Mouse (Mus musculus) midbrain, embryonic 14.5 days (tissue): Measurements from ENCODE around the gene Dcaf12l2. TPM values are rescaled to one million over a fixed set of nuclear protein-coding genes. Genes with fewer than 3 reads are reported as not detected.

Experiments used
- ATAC-seq: fragments of 200-750 bp; cut with Nextera tagmentation; 2 replicates; pipeline ENCODE4 v1.8.0; 2017; ENCODE audit warnings: moderate number of reproducible peaks, moderate library complexity; ENCODE audit not compliant: low FRiP score, low TSS enrichment
- DNase-seq: peaks from one replicate; pipeline ENCODE4 v3.0.0-alpha.2; 2015
- H3K27ac ChIP-seq: fragments of 300-500 bp; sonication (generic); replicated peaks from 2 replicates; pipeline ENCODE4 v1.5.1; 2014; ENCODE audit warnings: mild to moderate bottlenecking, low read depth, low read length, moderate library complexity
- H3K27me3 ChIP-seq: fragments of 300-500 bp; sonication (generic); 2 replicates; pipeline ENCODE4 v1.6.1; 2014; ENCODE audit warnings: low read length, control low read depth, mixed read lengths; ENCODE audit not compliant: control insufficient read depth, insufficient read depth
- H3K36me3 ChIP-seq: fragments of 300-500 bp; sonication (generic); 2 replicates; pipeline ENCODE4 v1.6.1; 2014; ENCODE audit warnings: low read length, control low read depth; ENCODE audit not compliant: control insufficient read depth, insufficient read depth
- H3K4me1 ChIP-seq: fragments of 300-500 bp; sonication (generic); 2 replicates; pipeline ENCODE4 v1.6.1; 2014; ENCODE audit warnings: mild to moderate bottlenecking, antibody characterized with exemption, low read length, control low read depth; ENCODE audit not compliant: control insufficient read depth, insufficient read depth
- H3K4me2 ChIP-seq: fragments of 300-500 bp; sonication (generic); 2 replicates; pipeline ENCODE4 v1.6.1; 2014; ENCODE audit warnings: mild to moderate bottlenecking, low read length, moderate library complexity
- H3K4me3 ChIP-seq: fragments of 300-500 bp; sonication (generic); replicated peaks from 2 replicates; pipeline ENCODE4 v1.5.1; 2014; ENCODE audit warnings: low read depth, low read length
- H3K9ac ChIP-seq: fragments of 300-500 bp; sonication (generic); replicated peaks from 2 replicates; pipeline ENCODE4 v1.6.1; 2014; ENCODE audit warnings: mild to moderate bottlenecking, low read length, moderate library complexity
- H3K9me3 ChIP-seq: fragments of 300-500 bp; sonication (generic); 2 replicates; pipeline ENCODE4 v1.6.1; 2016; ENCODE audit warnings: low read length, control low read depth, mixed read lengths; ENCODE audit not compliant: control insufficient read depth
- WGBS: fragments of 180-500 bp; shearing (Covaris S2); extraction: QIAGEN DNeasy Blood & Tissue Kit; methylation state at CpG from one replicate; pipeline ENCODE4 v1.1.7; 2014; 5-methylcytosine and 5-hydroxymethylcytosine counted together
- polyA plus RNA-seq: library from polyadenylated mRNA; unstranded; fragments of >200 nt; fragmentation: Nextera tagmentation; extraction: Ambion mirVana; gene quantifications from 2 replicates; pipeline ENCODE4 v1.2.1, GENCODE M21; 2014

The Dcaf12l2 gene
- polyA plus RNA-seq: 0.58 and 1.1 TPM in 2 replicates

DNA sequence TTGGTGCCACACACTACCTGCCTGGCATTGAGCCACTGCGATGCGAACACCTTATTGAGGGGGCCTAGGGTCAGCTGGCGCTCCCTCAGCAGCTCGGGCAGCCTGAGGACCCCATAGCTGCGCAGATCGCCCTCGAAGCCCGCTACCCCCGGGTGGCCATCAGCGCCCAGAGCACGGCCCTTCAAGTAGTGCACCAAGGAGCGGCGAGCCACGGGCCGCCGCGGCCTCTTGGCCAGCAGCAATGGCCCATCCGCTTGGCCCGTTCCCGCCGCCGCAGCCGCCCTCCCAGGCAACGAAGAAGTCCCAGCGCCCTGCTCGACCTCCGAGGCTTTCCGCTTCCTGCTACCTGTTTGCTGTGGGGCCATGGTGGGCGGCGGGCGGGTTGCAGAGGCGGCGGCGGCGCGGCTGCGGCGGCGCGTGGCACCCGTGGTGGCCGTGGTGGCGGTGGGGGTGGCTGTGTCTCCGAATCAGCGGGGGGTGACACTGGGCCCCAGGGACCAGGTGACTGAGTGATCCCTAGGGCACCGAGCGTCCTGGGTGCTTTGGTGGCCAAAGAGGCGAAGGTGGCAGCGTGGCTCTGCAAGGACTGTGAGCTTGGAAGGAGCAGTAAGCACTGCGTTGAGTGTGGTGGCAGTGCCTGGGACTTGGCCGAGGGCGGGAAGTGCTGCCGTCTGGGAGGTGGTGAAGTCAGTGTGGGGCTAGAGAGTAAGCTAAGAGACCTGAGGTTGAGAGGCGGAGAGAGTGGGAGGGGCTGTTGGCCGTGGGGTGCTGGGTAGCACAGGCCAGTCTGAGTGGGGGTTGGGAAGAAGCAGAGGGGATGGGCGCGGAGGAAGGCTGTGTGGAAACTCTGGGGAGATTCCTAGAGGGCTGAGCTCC is at the start of gene Dcaf12l2:
TSS of gene Dcaf12l2 (minus strand) at position 697 of the 876 bp plus-strand sequence.
- Histone ChIP-seq H3K36me3 (no peaks in the 10 kb centered on the region), H3K9me3 (no peaks in the 10 kb centered on the region), H3K9ac (peak within 1 kb of the TSS; percentile 62), H3K4me3 (peak within 1 kb of the TSS; percentile 49), H3K27me3 (no peaks in the 10 kb centered on the region), H3K4me2 (peak within 1 kb of the TSS; percentile 67), H3K27ac (no peak within 1 kb of the TSS), H3K4me1 (no peaks in the 10 kb centered on the region)
- ATAC-seq (peak; percentile 80), DNase-seq (peak; percentile 48)
- WGBS: 26% methylated on average over 57 of the region's 57 CpGs

DNA sequence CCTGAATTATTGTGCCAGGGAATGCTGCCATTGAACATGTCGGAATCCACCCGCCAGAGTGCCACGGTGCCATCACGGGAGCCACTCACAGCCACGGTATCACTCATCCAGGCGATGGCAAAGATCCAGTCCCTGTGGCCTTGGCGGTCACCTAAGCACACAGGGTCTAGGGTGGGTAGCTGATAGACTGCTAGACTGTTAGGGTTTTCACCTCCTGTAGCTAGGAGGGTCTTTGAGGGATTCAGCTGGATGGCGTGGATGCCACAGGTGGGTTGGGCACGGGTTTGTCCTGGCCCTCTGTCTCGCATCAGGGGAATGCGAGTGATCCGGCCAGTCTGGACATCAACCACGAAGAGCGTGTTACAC is 879 bp downstream of the Dcaf12l2 start:
- peak overlapping the region; percentile 49 for H3K4me3 ChIP-seq
- H3K4me1 ChIP-seq: no peaks in the 10 kb centered on the region
- no peak overlapping the region for H3K27ac ChIP-seq
- ATAC-seq (peak; percentile 17; the same call in 1 of the 2 replicates), DNase-seq (no peak)
- no peaks in the 10 kb centered on the region for H3K36me3 ChIP-seq
- H3K9me3 ChIP-seq: no peaks in the 10 kb centered on the region
- H3K4me2 ChIP-seq: peak overlapping the region; percentile 67
- no peak overlapping the region for H3K9ac ChIP-seq
- H3K27me3 ChIP-seq: no peaks in the 10 kb centered on the region
- WGBS: 71% methylated on average over 14 of the region's 14 CpGs
